Mouse (Mus musculus): ENCODE data around the gene Naa35. TPM values are rescaled to one million over a fixed set of nuclear protein-coding genes. Genes with fewer than 3 reads are reported as not detected.

Gene Naa35
- polyA plus RNA-seq, 1 experiment, result 78.4 TPM

- no peak overlapping the region for H3K27ac ChIP-seq (ENCODE audit: insufficient read depth, low read length)
- H3K4me1 ChIP-seq (ENCODE audit: control insufficient read depth, insufficient read depth, low read length), result peaks cover 3% of the 10 kb centered on the region; the same call in 1 of the 2 replicates
- no peak overlapping the region for H3K4me3 ChIP-seq (ENCODE audit: insufficient read depth, low read length)
- TF ChIP-seq CTCF (IDR thresholded peaks at IDR 0.05; ENCODE audit: extremely low read depth, insufficient read depth, low read length), result no peak
- no peak for TF ChIP-seq POLR2A (IDR thresholded peaks at IDR 0.05; ENCODE audit: extremely low read depth, insufficient read depth, low read length)
These were observed 60.4 kb downstream of the Naa35 start for GRCm38 (mm10) chr13:59645491-59645890.

GRCm38 (mm10) chr13:59646674-59647244 is 61.7 kb downstream of the Naa35 start:
- TF ChIP-seq POLR2A (IDR thresholded peaks at IDR 0.05; ENCODE audit: extremely low read depth, insufficient read depth, low read length), result no peak
- TF ChIP-seq CTCF (IDR thresholded peaks at IDR 0.05; ENCODE audit: extremely low read depth, insufficient read depth, low read length), result no peak

GRCm38 (mm10) chr13:59647484-59647883 is 62.4 kb downstream of the Naa35 start:
- no peak for TF ChIP-seq CTCF (IDR thresholded peaks at IDR 0.05; ENCODE audit: extremely low read depth, insufficient read depth, low read length)
- no peak for TF ChIP-seq POLR2A (IDR thresholded peaks at IDR 0.05; ENCODE audit: extremely low read depth, insufficient read depth, low read length)

More at GRCm38 (mm10) chr13:59646674-59647244, 61.7 kb downstream of the Naa35 start:
- H3K4me3 ChIP-seq (ENCODE audit: insufficient read depth, low read length), result no peak overlapping the region
- H3K27ac ChIP-seq (ENCODE audit: insufficient read depth, low read length), result no peak overlapping the region
- peaks cover 3% of the 10 kb centered on the region; the same call in 1 of the 2 replicates for H3K4me1 ChIP-seq (ENCODE audit: control insufficient read depth, insufficient read depth, low read length)

GRCm38 (mm10) chr13:59648598-59648997 is 63.5 kb downstream of the Naa35 start:
- Histone ChIP-seq H3K27ac (ENCODE audit: insufficient read depth, low read length) (no peak overlapping the region), H3K4me3 (ENCODE audit: insufficient read depth, low read length) (no peak overlapping the region), H3K4me1 (ENCODE audit: control insufficient read depth, insufficient read depth, low read length) (peaks cover 3% of the 10 kb centered on the region; the same call in 1 of the 2 replicates)
- no peak for TF ChIP-seq POLR2A (IDR thresholded peaks at IDR 0.05; ENCODE audit: extremely low read depth, insufficient read depth, low read length)
- no peak for TF ChIP-seq CTCF (IDR thresholded peaks at IDR 0.05; ENCODE audit: extremely low read depth, insufficient read depth, low read length)

More at GRCm38 (mm10) chr13:59647484-59647883, 62.4 kb downstream of the Naa35 start:
- H3K4me3 ChIP-seq (ENCODE audit: insufficient read depth, low read length), result no peak overlapping the region
- no peak overlapping the region for H3K27ac ChIP-seq (ENCODE audit: insufficient read depth, low read length)
- peaks cover 3% of the 10 kb centered on the region; the same call in 1 of the 2 replicates for H3K4me1 ChIP-seq (ENCODE audit: control insufficient read depth, insufficient read depth, low read length)

- Histone ChIP-seq H3K4me1 (ENCODE audit: control insufficient read depth, insufficient read depth, low read length) (peaks cover 3% of the 10 kb centered on the region; the same call in 1 of the 2 replicates), H3K4me3 (ENCODE audit: insufficient read depth, low read length) (no peak overlapping the region), H3K27ac (ENCODE audit: insufficient read depth, low read length) (no peak overlapping the region)
- TF ChIP-seq CTCF (IDR thresholded peaks at IDR 0.05; ENCODE audit: extremely low read depth, insufficient read depth, low read length), result no peak
- no peak for TF ChIP-seq POLR2A (IDR thresholded peaks at IDR 0.05; ENCODE audit: extremely low read depth, insufficient read depth, low read length)
These were observed 64.7 kb downstream of the Naa35 start for GRCm38 (mm10) chr13:59649781-59650180.

- no peak for TF ChIP-seq POLR2A (IDR thresholded peaks at IDR 0.05; ENCODE audit: extremely low read depth, insufficient read depth, low read length)
- TF ChIP-seq CTCF (IDR thresholded peaks at IDR 0.05; ENCODE audit: extremely low read depth, insufficient read depth, low read length), result no peak
- H3K4me1 ChIP-seq (ENCODE audit: control insufficient read depth, insufficient read depth, low read length), result no peaks in the 10 kb centered on the region
- no peak overlapping the region for H3K4me3 ChIP-seq (ENCODE audit: insufficient read depth, low read length)
- H3K27ac ChIP-seq (ENCODE audit: insufficient read depth, low read length), result no peak overlapping the region
These were observed 67.6 kb downstream of the Naa35 start for GRCm38 (mm10) chr13:59652651-59653050.

- H3K27ac ChIP-seq (ENCODE audit: insufficient read depth, low read length), result no peak overlapping the region
- no peaks in the 10 kb centered on the region for H3K4me1 ChIP-seq (ENCODE audit: control insufficient read depth, insufficient read depth, low read length)
- H3K4me3 ChIP-seq (ENCODE audit: insufficient read depth, low read length), result no peak overlapping the region
- no peak for TF ChIP-seq POLR2A (IDR thresholded peaks at IDR 0.05; ENCODE audit: extremely low read depth, insufficient read depth, low read length)
- TF ChIP-seq CTCF (IDR thresholded peaks at IDR 0.05; ENCODE audit: extremely low read depth, insufficient read depth, low read length), result no peak
These were observed 68.1 kb downstream of the Naa35 start for GRCm38 (mm10) chr13:59653136-59653535.

GRCm38 (mm10) chr13:59654465-59654864 is 69.4 kb downstream of the Naa35 start:
- TF ChIP-seq CTCF (IDR thresholded peaks at IDR 0.05; ENCODE audit: extremely low read depth, insufficient read depth, low read length), result no peak
- TF ChIP-seq POLR2A (IDR thresholded peaks at IDR 0.05; ENCODE audit: extremely low read depth, insufficient read depth, low read length), result no peak
- Histone ChIP-seq H3K4me3 (ENCODE audit: insufficient read depth, low read length) (no peak overlapping the region), H3K27ac (ENCODE audit: insufficient read depth, low read length) (no peak overlapping the region), H3K4me1 (ENCODE audit: control insufficient read depth, insufficient read depth, low read length) (no peaks in the 10 kb centered on the region)

GRCm38 (mm10) chr13:59655718-59656315 is 70.8 kb downstream of the Naa35 start:
- H3K4me3 ChIP-seq (ENCODE audit: insufficient read depth, low read length), result no peak overlapping the region
- H3K4me1 ChIP-seq (ENCODE audit: control insufficient read depth, insufficient read depth, low read length), result no peaks in the 10 kb centered on the region
- no peak overlapping the region for H3K27ac ChIP-seq (ENCODE audit: insufficient read depth, low read length)
- TF ChIP-seq POLR2A (IDR thresholded peaks at IDR 0.05; ENCODE audit: extremely low read depth, insufficient read depth, low read length) (no peak), CTCF (IDR thresholded peaks at IDR 0.05; ENCODE audit: extremely low read depth, insufficient read depth, low read length) (no peak)

- Histone ChIP-seq H3K4me3 (ENCODE audit: insufficient read depth, low read length) (no peak overlapping the region), H3K4me1 (ENCODE audit: control insufficient read depth, insufficient read depth, low read length) (no peaks in the 10 kb centered on the region), H3K27ac (ENCODE audit: insufficient read depth, low read length) (no peak overlapping the region)
- TF ChIP-seq CTCF (IDR thresholded peaks at IDR 0.05; ENCODE audit: extremely low read depth, insufficient read depth, low read length) (no peak), POLR2A (IDR thresholded peaks at IDR 0.05; ENCODE audit: extremely low read depth, insufficient read depth, low read length) (no peak)
These were observed 71.3 kb downstream of the Naa35 start for GRCm38 (mm10) chr13:59656316-59656832.
